Mouse (Mus musculus) central nervous system, embryonic 11.5 days (tissue): Measurements from ENCODE around the gene Ccdc169. TPM values are rescaled to one million over a fixed set of nuclear protein-coding genes. Genes with fewer than 3 reads are reported as not detected.

Experiments
- polyA plus RNA-seq: library from polyadenylated mRNA; depleted of rRNA; stranded (reverse); fragments of >200 nt; gene quantifications from 2 replicates; pipeline ENCODE4 v1.2.3, GENCODE M21; 2012; rRNA removed

Gene Ccdc169
- polyA plus RNA-seq, result 0.04 and 0.21 TPM in 2 replicates

DNA sequence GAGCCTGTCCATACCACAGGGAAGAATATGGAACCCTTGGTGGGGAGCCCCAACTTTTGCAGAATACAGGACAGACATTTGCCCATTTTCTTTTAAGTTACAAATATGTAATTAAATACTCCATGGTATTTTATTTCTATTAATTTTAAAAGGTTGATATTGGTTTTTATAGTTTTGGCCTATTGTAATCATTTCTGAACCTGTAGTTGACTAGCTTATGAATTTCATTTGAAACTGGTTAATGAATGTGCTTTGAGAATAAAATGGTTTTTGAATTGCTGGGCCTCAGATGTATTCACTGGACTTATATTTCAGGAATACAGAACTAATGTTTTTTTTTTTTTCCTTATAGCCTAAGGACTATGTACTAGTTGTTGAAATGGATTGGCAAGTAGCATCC, at the start of gene Ccdc169:
Ccdc169 (plus strand) TSS at position 301 of the 400 bp plus-strand sequence.

DNA sequence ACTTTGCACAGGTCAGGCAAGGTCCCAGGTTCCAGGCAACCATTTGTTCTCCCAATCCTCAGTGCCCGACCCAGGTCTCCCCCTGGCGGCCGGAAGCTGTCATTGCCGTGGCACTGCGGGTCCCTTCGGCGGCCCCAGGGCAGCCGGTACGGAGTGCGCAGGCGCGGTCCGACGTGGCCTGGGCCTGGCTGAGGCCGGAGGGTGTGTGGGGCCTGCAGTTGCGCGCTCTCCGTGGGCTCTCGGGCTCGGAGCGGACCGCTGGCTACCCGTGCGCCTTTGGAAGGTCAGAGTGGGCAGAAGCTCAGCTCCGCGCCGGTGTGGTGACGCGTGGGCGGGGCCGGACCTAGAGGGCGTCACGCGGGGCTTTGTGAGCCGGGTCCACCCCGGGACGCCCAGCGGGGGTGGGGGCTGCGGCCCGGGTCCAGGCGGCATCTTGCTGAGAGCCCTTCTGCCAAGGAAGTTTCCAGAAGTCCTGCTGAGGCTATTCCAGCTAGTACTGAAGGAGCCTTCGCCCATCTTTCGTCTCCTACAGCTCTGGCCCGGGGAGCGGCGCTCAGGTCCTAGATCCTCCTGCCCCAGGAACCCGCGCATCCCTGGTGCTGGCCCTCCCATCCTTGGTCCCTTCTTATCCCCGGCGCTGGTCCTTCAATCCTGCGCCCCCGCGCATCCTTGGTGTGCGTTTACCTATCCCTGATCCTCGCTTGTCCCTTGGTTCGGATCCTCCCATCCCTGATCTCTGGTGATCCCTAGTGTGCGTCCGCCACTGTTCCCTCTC, 25.0 kb upstream of the Ccdc169 start, which contains the start of gene Spg20:
Spg20 (plus strand) TSS at position 174 of the 775 bp plus-strand sequence.

DNA sequence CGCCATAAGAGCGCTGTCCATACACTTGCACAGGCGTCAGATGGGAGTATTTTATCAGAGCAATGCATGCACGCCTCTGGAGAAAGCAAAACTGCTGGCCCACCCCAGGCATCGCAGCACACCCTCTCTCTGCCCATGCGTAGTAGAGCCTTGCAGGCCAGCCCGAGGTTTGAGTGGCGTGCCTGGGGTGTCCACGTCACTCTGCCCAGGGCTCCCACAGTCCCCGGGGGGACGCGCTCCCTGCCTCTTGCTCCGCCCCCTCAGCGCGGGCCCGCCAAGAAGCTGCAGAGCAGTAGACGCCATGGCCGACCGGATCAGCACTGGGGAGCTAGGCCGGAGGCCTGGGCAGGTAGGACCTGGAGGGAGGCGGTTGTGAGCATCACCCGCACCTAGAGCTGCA, 44.6 kb downstream of the Ccdc169 start, which contains the start of gene Sohlh2:
Sohlh2 (plus strand) TSS at position 263 of the 400 bp plus-strand sequence.

Other genes starting within 250 kb of the Ccdc169 start
- gene Sertm1, start 221.5 kb upstream of the Ccdc169 start, polyA plus RNA-seq, result 1.8 and 2.0 TPM in 2 replicates
- 2.7 and 2.8 TPM in 2 replicates for gene Ccna1, start 81.8 kb upstream of the Ccdc169 start, polyA plus RNA-seq
- gene Spg20, start 25.2 kb upstream of the Ccdc169 start, polyA plus RNA-seq, result 27.5 and 40.9 TPM in 2 replicates
- 0.02 and 0.05 TPM in 2 replicates for gene Sohlh2, start 44.7 kb downstream of the Ccdc169 start, polyA plus RNA-seq
- gene Dclk1, start 105.0 kb downstream of the Ccdc169 start, polyA plus RNA-seq, result 34.1 and 39.9 TPM in 2 replicates